Mouse (Mus musculus) Muller cell, postnatal 12 days (primary cell): ENCODE results near the gene Rcvrn.
A peak's percentile ranks its signal among the peaks of the same experiment; 100 is the strongest.

Experiments used
- DNase-seq: peaks from one replicate; pipeline ENCODE4 v3.0.0-alpha.2; 2015; ENCODE audit errors: inconsistent ontology term

The Rcvrn gene

DNA sequence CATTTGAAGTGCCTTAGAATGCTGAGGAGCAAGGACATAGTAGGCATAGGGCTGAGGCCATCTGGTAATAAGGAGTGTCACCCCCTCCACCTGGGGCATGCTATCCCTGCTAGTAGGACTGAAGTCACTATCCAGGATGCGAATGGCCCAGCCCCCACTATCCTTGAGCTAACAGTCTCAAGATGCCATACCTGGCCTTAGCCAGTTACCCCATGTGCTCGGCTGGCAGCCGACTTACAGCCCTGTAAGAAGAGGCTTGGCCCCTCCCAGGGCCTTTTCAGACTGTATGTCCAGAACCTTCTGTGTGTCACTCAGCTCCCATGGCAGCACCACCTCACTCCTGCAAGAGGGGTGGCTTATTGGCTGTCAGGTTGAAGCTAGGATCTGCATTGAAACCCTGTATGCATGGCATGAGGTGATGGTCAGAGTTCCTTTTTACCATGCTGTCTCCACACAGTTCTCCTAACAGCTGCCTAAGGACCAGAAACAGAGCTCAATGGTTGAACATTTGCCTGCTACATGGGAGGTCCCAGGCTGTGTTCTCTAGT is 26.6 kb upstream of the Rcvrn start:
- no peak for DNase-seq

DNA sequence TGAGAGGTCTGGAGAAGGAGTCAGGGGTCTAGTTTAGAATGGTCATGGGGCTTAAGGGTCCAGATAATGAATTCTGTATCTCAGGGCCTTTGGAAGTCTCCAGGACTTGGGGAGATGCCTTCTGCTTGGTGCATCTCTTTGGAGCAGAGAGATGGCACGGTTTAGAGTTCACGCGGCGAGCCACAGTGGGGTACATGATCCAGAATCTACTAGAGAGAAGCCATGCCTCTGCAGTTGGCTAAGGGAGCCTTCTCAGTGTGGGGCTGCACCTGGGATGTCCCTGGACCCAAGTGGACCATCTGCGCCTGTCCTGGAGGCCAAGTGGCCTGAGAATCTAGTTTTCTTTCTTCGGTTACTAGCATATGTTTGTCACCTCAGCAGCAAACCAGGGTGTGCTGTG is 25.1 kb upstream of the Rcvrn start:
- DNase-seq = no peak

DNA sequence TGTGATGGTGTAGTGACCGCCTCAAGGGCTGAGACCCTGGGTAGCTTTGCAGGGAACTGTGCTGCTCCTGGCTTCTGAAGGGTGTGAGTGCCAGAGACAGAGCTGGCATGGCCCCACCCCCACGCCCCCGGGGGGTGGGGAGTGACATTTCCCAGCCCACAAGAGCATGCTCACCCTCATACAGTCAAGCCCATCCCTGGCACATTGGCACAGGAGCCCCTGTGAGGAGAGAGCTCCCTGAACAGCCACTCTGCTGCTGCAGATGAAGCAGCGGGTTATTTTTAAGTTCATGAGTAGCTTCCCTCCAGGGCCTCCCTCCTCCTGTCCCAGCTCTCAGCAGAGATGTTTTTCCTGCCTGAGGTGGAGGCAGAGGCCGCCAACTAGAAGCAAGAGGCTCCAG is 23.0 kb upstream of the Rcvrn start:
- DNase-seq = no peak

DNA sequence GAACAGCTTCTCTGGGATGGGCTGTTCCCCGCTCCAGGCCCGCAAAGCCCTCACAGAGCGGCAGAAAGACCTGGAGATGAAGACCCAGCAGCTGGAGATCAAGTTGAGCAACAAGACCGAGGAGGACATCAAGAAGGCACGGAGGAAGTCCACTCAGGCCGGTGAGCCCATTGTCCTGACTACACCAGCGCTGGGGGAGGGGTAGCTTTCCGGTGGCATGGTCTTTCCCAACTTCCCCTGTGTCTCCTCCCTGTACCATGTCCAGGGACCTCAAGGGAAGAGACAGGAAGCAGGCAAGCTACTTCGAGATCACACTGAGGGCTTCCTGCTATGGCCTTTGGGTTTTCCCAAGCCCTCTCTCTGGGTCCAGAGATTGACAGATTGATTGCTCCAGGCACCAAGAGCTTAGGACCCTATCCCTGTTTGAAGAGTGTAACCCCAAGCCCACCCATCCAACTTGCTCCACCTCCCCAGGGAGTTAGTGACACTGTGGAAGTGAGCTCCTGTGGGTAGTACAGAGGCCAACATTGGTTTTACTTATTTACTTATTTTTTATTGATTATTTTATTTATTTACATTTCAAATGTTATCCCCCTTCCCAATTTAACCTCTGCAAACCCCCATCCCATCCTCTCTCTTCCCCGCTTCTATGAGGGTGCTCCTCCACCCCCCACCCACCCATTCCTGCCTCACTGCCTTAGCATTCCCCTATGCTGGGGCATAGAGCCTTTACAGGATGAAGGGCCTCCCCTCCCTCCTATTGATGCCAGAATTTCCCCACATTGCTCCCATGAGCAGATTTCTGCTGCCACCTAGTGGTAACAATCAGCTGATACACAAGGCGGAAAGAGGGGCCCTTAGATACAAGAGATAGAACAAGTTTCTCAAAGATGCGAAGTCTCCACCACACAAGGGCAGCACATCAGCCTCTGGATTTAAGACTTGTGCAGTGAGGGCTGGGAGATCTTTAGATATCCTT is 19.3 kb upstream of the Rcvrn start:
- peak; percentile 62 for DNase-seq

DNA sequence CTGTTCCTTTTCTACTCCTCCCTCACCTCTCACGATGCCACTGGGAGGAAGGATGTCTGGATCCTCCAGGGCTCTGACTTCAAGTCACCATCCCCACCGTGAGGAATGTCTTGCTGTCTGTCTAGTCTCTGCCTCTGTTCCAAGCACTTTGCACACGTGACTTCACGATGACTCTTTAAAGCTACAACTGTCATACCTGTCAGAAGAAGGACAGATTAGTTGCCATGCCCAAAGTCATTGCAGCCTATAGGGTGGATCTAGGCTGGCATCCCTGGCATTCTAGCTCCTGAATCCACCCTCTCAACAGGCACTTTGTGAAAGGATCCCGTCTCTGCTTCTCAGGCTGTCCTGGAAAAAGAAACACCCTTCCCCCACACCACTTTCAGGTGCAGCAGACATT is 15.8 kb upstream of the Rcvrn start:
- no peak for DNase-seq

- DNase-seq = no peak
These were observed 15.2 kb upstream of the Rcvrn start for GRCm38 (mm10) chr11:67679930-67680329.

DNA sequence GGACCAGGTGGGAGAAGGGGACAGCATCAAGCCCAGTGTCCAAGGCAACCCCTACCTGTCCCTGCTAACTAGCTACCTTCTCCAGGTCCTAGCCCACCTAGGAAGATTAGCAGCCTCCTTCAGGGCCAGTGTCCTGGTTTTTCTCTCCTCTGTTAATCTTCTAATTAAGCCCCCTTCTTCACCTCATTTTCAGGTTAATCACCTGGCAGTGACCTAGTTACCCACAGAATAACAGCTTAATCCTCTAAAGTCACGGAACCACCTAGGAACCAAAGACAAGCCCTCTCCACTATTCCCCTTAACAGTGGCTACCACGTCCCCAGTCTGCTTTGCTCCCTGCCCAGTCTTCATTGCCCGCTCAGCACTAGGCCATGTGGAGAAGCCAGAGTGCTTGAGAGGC is 13.3 kb upstream of the Rcvrn start:
- DNase-seq = no peak

- DNase-seq = no peak
These were observed 9.0 kb upstream of the Rcvrn start for GRCm38 (mm10) chr11:67686109-67686508.

DNA sequence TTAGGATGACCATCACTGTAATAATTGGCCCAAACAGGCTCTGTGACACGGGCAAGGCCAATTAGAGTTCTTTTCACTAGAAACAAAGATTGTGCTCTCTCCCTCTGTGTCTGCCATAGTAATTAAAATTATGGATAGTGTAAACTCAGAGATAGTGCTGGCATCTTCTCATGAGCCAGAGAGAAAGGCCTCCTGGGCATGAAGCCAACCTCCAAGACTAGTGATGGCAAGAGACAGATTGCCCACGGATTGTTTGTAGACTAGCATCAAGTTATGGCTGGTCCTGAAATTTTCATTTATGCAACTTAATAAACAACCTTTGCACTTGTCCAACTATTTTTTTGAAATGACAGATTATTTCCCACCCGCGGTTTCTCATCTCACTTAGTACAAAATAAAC is 17.9 kb downstream of the Rcvrn start:
- peak; percentile 14 for DNase-seq

GRCm38 (mm10) chr11:67715382-67715781 is 20.3 kb downstream of the Rcvrn start:
- no peak for DNase-seq

- no peak for DNase-seq
These were observed 26.4 kb downstream of the Rcvrn start for GRCm38 (mm10) chr11:67721485-67721884.

- no peak for DNase-seq
These were observed 27.5 kb downstream of the Rcvrn start for GRCm38 (mm10) chr11:67722399-67723156.

- no peak for DNase-seq
These were observed 28.3 kb downstream of the Rcvrn start for GRCm38 (mm10) chr11:67723231-67724013.

- DNase-seq = no peak
These were observed 32.0 kb downstream of the Rcvrn start for GRCm38 (mm10) chr11:67727095-67727494.

- no peak for DNase-seq
These were observed 33.6 kb downstream of the Rcvrn start for GRCm38 (mm10) chr11:67728726-67729125.

- DNase-seq = no peak
These were observed 35.9 kb downstream of the Rcvrn start for GRCm38 (mm10) chr11:67731056-67731455.

- no peak for DNase-seq
These were observed 38.6 kb downstream of the Rcvrn start for GRCm38 (mm10) chr11:67733726-67734125.

GRCm38 (mm10) chr11:67734597-67734996 is 39.5 kb downstream of the Rcvrn start:
- no peak for DNase-seq

DNA sequence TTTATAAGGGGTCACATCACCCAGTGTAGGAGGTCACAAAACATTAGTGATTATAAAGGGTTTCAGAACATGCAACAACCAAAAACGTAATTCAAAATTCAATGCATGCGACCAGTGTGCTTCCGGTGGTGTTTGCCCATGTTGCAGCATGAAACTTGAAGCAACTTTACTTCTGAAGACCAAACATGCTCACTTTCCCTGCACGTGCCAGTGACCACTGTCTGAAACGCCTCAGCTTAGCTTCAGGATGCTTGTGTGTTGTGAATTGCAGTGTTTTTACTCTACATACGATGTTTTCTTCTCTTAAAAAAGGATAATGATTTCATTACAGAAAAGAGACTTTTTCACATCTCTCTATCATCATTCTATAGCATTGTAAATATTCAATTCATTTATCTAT is 43.2 kb downstream of the Rcvrn start:
- DNase-seq = no peak

GRCm38 (mm10) chr11:67738846-67739490 is 43.8 kb downstream of the Rcvrn start:
- no peak for DNase-seq

GRCm38 (mm10) chr11:67741569-67741968 is 46.4 kb downstream of the Rcvrn start:
- DNase-seq = no peak
